Mouse (Mus musculus): ENCODE results near the gene Gm4969. TPM values are rescaled to one million over a fixed set of nuclear protein-coding genes. Genes with fewer than 3 reads are reported as not detected.

Gm4969 gene
- total and polyA plus RNA-seq, 2 experiments from 2014 or later = 9.4 to 12.7 TPM

- peaks cover 13% of the 10 kb centered on the region; the same call in 1 of the 2 replicates for H3K36me3 ChIP-seq (ENCODE audit: insufficient read depth, low read length)
- ATAC-seq (ENCODE audit: low FRiP score) (peak; percentile 98), DNase-seq (ENCODE audit: low spot score) (peak; percentile 99)
- peak overlapping the region; percentile 50 for H3K9ac ChIP-seq (replicated peaks; ENCODE audit: low read length, poor library complexity, severe bottlenecking)
- TF ChIP-seq CTCF (IDR thresholded peaks at IDR 0.05) = peak; percentile 94
- H3K4me1 ChIP-seq (ENCODE audit: insufficient read depth, low read length) = no peaks in the 10 kb centered on the region
- H3K4me3 ChIP-seq (ENCODE audit: low read depth, low read length) = peak overlapping the region; percentile 39
- H3K27me3 ChIP-seq (ENCODE audit: insufficient read depth, low read length) = no peaks in the 10 kb centered on the region
- H3K4me2 ChIP-seq (ENCODE audit: low read depth, low read length, poor library complexity, severe bottlenecking) = peak overlapping the region; percentile 62
- under 1% methylated on average over 39 of the region's 39 CpGs for WGBS
- peak overlapping the region; percentile 90 for H3K27ac ChIP-seq (ENCODE audit: low read depth, low read length)
- H3K9me3 ChIP-seq (ENCODE audit: low read length) = no peaks in the 10 kb centered on the region
Measured at GRCm38 (mm10) chr7:19131324-19131848, 13.2 kb upstream of the Gm4969 start.

DNA sequence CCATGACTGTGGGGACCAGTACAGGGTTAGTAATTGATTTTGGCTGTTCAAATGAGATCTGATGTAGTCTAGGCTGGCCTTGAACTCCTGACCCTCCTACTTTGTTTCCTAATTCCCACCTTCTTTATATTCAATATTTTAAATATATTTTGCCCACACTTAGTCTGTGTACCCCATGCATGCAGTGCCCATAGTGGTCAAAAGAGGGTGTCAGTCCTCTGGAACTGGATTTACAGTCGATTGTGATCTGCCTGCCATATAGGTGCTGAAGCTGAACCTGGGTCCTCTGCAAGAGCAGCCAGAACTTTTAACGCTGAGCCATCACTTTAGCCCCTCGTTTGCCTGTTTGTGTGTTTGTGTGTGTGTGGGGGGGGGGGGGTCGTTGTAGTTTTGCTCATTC lies 12.5 kb upstream of the Gm4969 start:
- 34% methylated on average over 4 of the region's 4 CpGs for WGBS
- Histone ChIP-seq H3K27ac (ENCODE audit: low read depth, low read length) (peak overlapping the region; percentile 90), H3K9me3 (ENCODE audit: low read length) (no peaks in the 10 kb centered on the region), H3K4me1 (ENCODE audit: insufficient read depth, low read length) (no peaks in the 10 kb centered on the region), H3K27me3 (ENCODE audit: insufficient read depth, low read length) (no peaks in the 10 kb centered on the region), H3K36me3 (ENCODE audit: insufficient read depth, low read length) (peaks cover 5% of the 10 kb centered on the region; the same call in 1 of the 2 replicates), H3K4me2 (ENCODE audit: low read depth, low read length, poor library complexity, severe bottlenecking) (peak overlapping the region; percentile 45), H3K9ac (replicated peaks; ENCODE audit: low read length, poor library complexity, severe bottlenecking) (peak overlapping the region; percentile 50), H3K4me3 (ENCODE audit: low read depth, low read length) (peak overlapping the region; percentile 27; the same call in 1 of the 2 replicates)
- TF ChIP-seq CTCF (IDR thresholded peaks at IDR 0.05) = peak; percentile 51
- DNase-seq (ENCODE audit: low spot score) (no peak), ATAC-seq (ENCODE audit: low FRiP score) (peak; percentile 14; the same call in 1 of the 2 replicates)

- H3K4me1 ChIP-seq (ENCODE audit: insufficient read depth, low read length) = no peaks in the 10 kb centered on the region
- no peaks in the 10 kb centered on the region for H3K9me3 ChIP-seq (ENCODE audit: low read length)
- H3K27ac ChIP-seq (ENCODE audit: low read depth, low read length) = no peak overlapping the region
- no peaks in the 10 kb centered on the region for H3K36me3 ChIP-seq (ENCODE audit: insufficient read depth, low read length)
- no peaks in the 10 kb centered on the region for H3K27me3 ChIP-seq (ENCODE audit: insufficient read depth, low read length)
- no peak overlapping the region for H3K4me2 ChIP-seq (ENCODE audit: low read depth, low read length, poor library complexity, severe bottlenecking)
- no peak overlapping the region for H3K9ac ChIP-seq (replicated peaks; ENCODE audit: low read length, poor library complexity, severe bottlenecking)
- 97% methylated on average over 5 of the region's 5 CpGs for WGBS
- H3K4me3 ChIP-seq (ENCODE audit: low read depth, low read length) = no peak overlapping the region
- ATAC-seq (ENCODE audit: low FRiP score) (no peak), DNase-seq (ENCODE audit: low spot score) (no peak)
- no peak for TF ChIP-seq CTCF (IDR thresholded peaks at IDR 0.05)
Measured at GRCm38 (mm10) chr7:19129396-19129795, 11.2 kb upstream of the Gm4969 start.

DNA sequence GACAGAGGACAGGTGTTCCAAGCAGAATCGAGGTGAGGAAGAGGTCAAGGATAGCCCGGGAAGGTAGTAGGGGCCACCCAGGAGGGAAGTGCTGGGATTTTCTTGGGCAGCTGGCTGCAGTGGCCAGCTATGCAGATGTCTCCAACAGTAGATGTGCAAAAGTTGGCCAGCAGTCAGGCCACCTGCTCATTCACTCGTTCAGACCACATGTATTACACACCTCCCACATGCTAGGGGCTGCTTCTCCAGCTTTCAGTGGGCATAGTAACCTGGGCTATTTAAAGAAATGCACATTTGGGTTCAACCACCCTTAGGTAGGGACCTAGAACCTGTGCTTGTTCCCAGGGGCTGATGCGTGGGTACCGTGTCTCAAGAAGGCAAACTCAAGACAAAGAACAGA lies 9.6 kb upstream of the Gm4969 start:
- H3K36me3 ChIP-seq (ENCODE audit: insufficient read depth, low read length) = no peaks in the 10 kb centered on the region
- 95% methylated on average over 5 of the region's 5 CpGs for WGBS
- no peak for TF ChIP-seq CTCF (IDR thresholded peaks at IDR 0.05)

GRCm38 (mm10) chr7:19124713-19125112 lies 6.5 kb upstream of the Gm4969 start:
- 86% methylated on average over 6 of the region's 6 CpGs for WGBS
- TF ChIP-seq CTCF (IDR thresholded peaks at IDR 0.05) = no peak
- no peaks in the 10 kb centered on the region for H3K4me1 ChIP-seq (ENCODE audit: insufficient read depth, low read length)
- no peak overlapping the region for H3K4me3 ChIP-seq (ENCODE audit: low read depth, low read length)
- H3K27me3 ChIP-seq (ENCODE audit: insufficient read depth, low read length) = no peaks in the 10 kb centered on the region
- DNase-seq (ENCODE audit: low spot score) (no peak), ATAC-seq (ENCODE audit: low FRiP score) (no peak)
- H3K36me3 ChIP-seq (ENCODE audit: insufficient read depth, low read length) = no peaks in the 10 kb centered on the region
- H3K9me3 ChIP-seq (ENCODE audit: low read length) = no peaks in the 10 kb centered on the region
- H3K4me2 ChIP-seq (ENCODE audit: low read depth, low read length, poor library complexity, severe bottlenecking) = no peak overlapping the region
- no peak overlapping the region for H3K9ac ChIP-seq (replicated peaks; ENCODE audit: low read length, poor library complexity, severe bottlenecking)
- no peak overlapping the region for H3K27ac ChIP-seq (ENCODE audit: low read depth, low read length)

More for the DNA sequence above, 9.6 kb upstream of the Gm4969 start:
- no peak for DNase-seq (ENCODE audit: low spot score)
- Histone ChIP-seq H3K4me2 (ENCODE audit: low read depth, low read length, poor library complexity, severe bottlenecking) (no peak overlapping the region), H3K9ac (replicated peaks; ENCODE audit: low read length, poor library complexity, severe bottlenecking) (no peak overlapping the region), H3K4me1 (ENCODE audit: insufficient read depth, low read length) (no peaks in the 10 kb centered on the region), H3K9me3 (ENCODE audit: low read length) (no peaks in the 10 kb centered on the region), H3K27me3 (ENCODE audit: insufficient read depth, low read length) (no peaks in the 10 kb centered on the region), H3K4me3 (ENCODE audit: low read depth, low read length) (no peak overlapping the region), H3K27ac (ENCODE audit: low read depth, low read length) (no peak overlapping the region)
- no peak for ATAC-seq (ENCODE audit: low FRiP score)

GRCm38 (mm10) chr7:19121686-19122085 lies 3.5 kb upstream of the Gm4969 start:
- H3K4me2 ChIP-seq (ENCODE audit: low read depth, low read length, poor library complexity, severe bottlenecking) = no peak overlapping the region
- H3K27ac ChIP-seq (ENCODE audit: low read depth, low read length) = no peak overlapping the region
- H3K9me3 ChIP-seq (ENCODE audit: low read length) = no peaks in the 10 kb centered on the region
- no peak overlapping the region for H3K9ac ChIP-seq (replicated peaks; ENCODE audit: low read length, poor library complexity, severe bottlenecking)
- 95% methylated on average over 4 of the region's 4 CpGs for WGBS
- no peak for TF ChIP-seq CTCF (IDR thresholded peaks at IDR 0.05)
- H3K36me3 ChIP-seq (ENCODE audit: insufficient read depth, low read length) = no peaks in the 10 kb centered on the region
- H3K4me3 ChIP-seq (ENCODE audit: low read depth, low read length) = no peak overlapping the region
- no peaks in the 10 kb centered on the region for H3K4me1 ChIP-seq (ENCODE audit: insufficient read depth, low read length)
- H3K27me3 ChIP-seq (ENCODE audit: insufficient read depth, low read length) = no peaks in the 10 kb centered on the region
- no peak for ATAC-seq (ENCODE audit: low FRiP score)
- no peak for DNase-seq (ENCODE audit: low spot score)

All from midbrain, postnatal 0 days (tissue).